Mouse (Mus musculus): ENCODE results near the gene Dnajb5. TPM values are rescaled to one million over a fixed set of nuclear protein-coding genes. Genes with fewer than 3 reads are reported as not detected.
"Not testable (repeated sequence)": the region's sequence is repeated elsewhere in the genome, so short reads cannot be mapped to it uniquely, and the experiment has no call there.

Gene Dnajb5
- polyA plus RNA-seq, 1 experiment from 2014 or later, result 1.2 TPM

- H3K27ac ChIP-seq; ATAC-seq; H3K4me2 ChIP-seq; H3K9me3 ChIP-seq (replicated peaks); H3K4me3 ChIP-seq; H3K27me3 ChIP-seq (replicated peaks); H3K9ac ChIP-seq; H3K4me1 ChIP-seq: not testable (repeated sequence)
- 81% methylated on average over 8 of the region's 8 CpGs for WGBS (ENCODE audit: insufficient replicate concordance)
- H3K36me3 ChIP-seq, result peaks cover 81% of the 10 kb centered on the region
These were observed 30.9 kb downstream of the Dnajb5 start for GRCm38 (mm10) chr4:42980467-42980866.

- Histone ChIP-seq H3K27me3 (replicated peaks) (no peaks in the 10 kb centered on the region), H3K9ac (no peak overlapping the region), H3K9me3 (replicated peaks) (no peaks in the 10 kb centered on the region), H3K4me3 (no peak overlapping the region), H3K4me1 (no peaks in the 10 kb centered on the region), H3K27ac (no peak overlapping the region), H3K36me3 (peaks cover 99% of the 10 kb centered on the region), H3K4me2 (no peak overlapping the region)
- WGBS (ENCODE audit: insufficient replicate concordance), result 78% methylated on average over 1 of the region's 1 CpGs
- no peak for ATAC-seq
These were observed 38.7 kb downstream of the Dnajb5 start for GRCm38 (mm10) chr4:42988296-42988695.

- H3K9ac ChIP-seq, result peak overlapping the region; percentile 98
- H3K27ac ChIP-seq, result peak overlapping the region; percentile 18; the same call in 1 of the 2 replicates
- peak overlapping the region; percentile 76 for H3K4me3 ChIP-seq
- no peak for ATAC-seq
- 73% methylated on average over 2 of the region's 2 CpGs for WGBS (ENCODE audit: insufficient replicate concordance)
- peaks cover 37% of the 10 kb centered on the region for H3K4me1 ChIP-seq
- H3K36me3 ChIP-seq, result peaks cover 54% of the 10 kb centered on the region
- H3K27me3 ChIP-seq (replicated peaks), result no peaks in the 10 kb centered on the region
- no peaks in the 10 kb centered on the region for H3K9me3 ChIP-seq (replicated peaks)
- peak overlapping the region; percentile 83 for H3K4me2 ChIP-seq
These were observed 48.4 kb downstream of the Dnajb5 start for GRCm38 (mm10) chr4:42998022-42998421.

- H3K9ac ChIP-seq, result peak overlapping the region; percentile 98
- H3K4me2 ChIP-seq, result peak overlapping the region; percentile 83
- WGBS (ENCODE audit: insufficient replicate concordance), result under 1% methylated on average over 51 of the region's 51 CpGs
- H3K9me3 ChIP-seq (replicated peaks), result no peaks in the 10 kb centered on the region
- H3K4me1 ChIP-seq, result peaks cover 37% of the 10 kb centered on the region
- peak overlapping the region; percentile 76 for H3K4me3 ChIP-seq
- peaks cover 44% of the 10 kb centered on the region for H3K36me3 ChIP-seq
- H3K27ac ChIP-seq, result peak overlapping the region; percentile 100
- ATAC-seq, result peak; percentile 70
- no peaks in the 10 kb centered on the region for H3K27me3 ChIP-seq (replicated peaks)
These were observed 50.0 kb downstream of the Dnajb5 start for GRCm38 (mm10) chr4:42999451-43000140.

- Histone ChIP-seq H3K9ac (peak within 1 kb of the TSS; percentile 98), H3K4me3 (peak within 1 kb of the TSS; percentile 76), H3K4me1 (peaks cover 37% of the 10 kb centered on the region), H3K4me2 (peak within 1 kb of the TSS; percentile 83), H3K27ac (peak within 1 kb of the TSS; percentile 100), H3K36me3 (peaks cover 43% of the 10 kb centered on the region)
- H3K9me3 ChIP-seq (replicated peaks); H3K27me3 ChIP-seq (replicated peaks): not testable (repeated sequence)
- WGBS (ENCODE audit: insufficient replicate concordance), result 2% methylated on average over 54 of the region's 56 CpGs
- ATAC-seq, result peak; percentile 96
These were observed 50.8 kb downstream of the Dnajb5 start, which contains the start of gene Vcp for GRCm38 (mm10) chr4:43000141-43000986. Gene Vcp, minus strand, starts transcription at chr4:43000507.

- ATAC-seq, result no peak
- H3K4me3 ChIP-seq, result no peak overlapping the region
- H3K4me2 ChIP-seq, result no peak overlapping the region
- no peaks in the 10 kb centered on the region for H3K27me3 ChIP-seq (replicated peaks)
- no peak overlapping the region for H3K9ac ChIP-seq
- H3K4me1 ChIP-seq, result peaks cover 37% of the 10 kb centered on the region
- H3K36me3 ChIP-seq, result peaks cover 37% of the 10 kb centered on the region
- H3K9me3 ChIP-seq (replicated peaks), result no peaks in the 10 kb centered on the region
- peak overlapping the region; percentile 79; the same call in 1 of the 2 replicates for H3K27ac ChIP-seq
- 77% methylated on average over 2 of the region's 2 CpGs for WGBS (ENCODE audit: insufficient replicate concordance)
These were observed 51.7 kb downstream of the Dnajb5 start for GRCm38 (mm10) chr4:43001272-43001671.

GRCm38 (mm10) chr4:43002756-43003439, 53.3 kb downstream of the Dnajb5 start:
- peaks cover 35% of the 10 kb centered on the region for H3K36me3 ChIP-seq
- no peak overlapping the region for H3K4me3 ChIP-seq
- H3K27ac ChIP-seq, result no peak overlapping the region
- H3K4me1 ChIP-seq, result peaks cover 26% of the 10 kb centered on the region
- 74% methylated on average over 12 of the region's 12 CpGs for WGBS (ENCODE audit: insufficient replicate concordance)
- no peaks in the 10 kb centered on the region for H3K9me3 ChIP-seq (replicated peaks)
- H3K27me3 ChIP-seq (replicated peaks), result no peaks in the 10 kb centered on the region
- H3K9ac ChIP-seq, result no peak overlapping the region
- no peak for ATAC-seq
- H3K4me2 ChIP-seq, result no peak overlapping the region

GRCm38 (mm10) chr4:43004951-43005350, 55.3 kb downstream of the Dnajb5 start:
- Histone ChIP-seq H3K9me3 (replicated peaks) (no peaks in the 10 kb centered on the region), H3K9ac (0 out of 2 replicates have a peak overlapping the region, but pooled peaks have one; percentile 0), H3K27ac (no peak overlapping the region), H3K4me3 (no peak overlapping the region), H3K27me3 (replicated peaks) (no peaks in the 10 kb centered on the region), H3K4me2 (no peak overlapping the region), H3K4me1 (peaks cover 29% of the 10 kb centered on the region), H3K36me3 (peaks cover 36% of the 10 kb centered on the region)
- no peak for ATAC-seq
- 87% methylated on average over 3 of the region's 3 CpGs for WGBS (ENCODE audit: insufficient replicate concordance)

GRCm38 (mm10) chr4:43005765-43006164, 56.2 kb downstream of the Dnajb5 start:
- no peak for ATAC-seq
- 39% methylated on average over 2 of the region's 2 CpGs for WGBS (ENCODE audit: insufficient replicate concordance)
- H3K4me3 ChIP-seq, result no peak overlapping the region
- H3K4me1 ChIP-seq, result peaks cover 29% of the 10 kb centered on the region
- H3K4me2 ChIP-seq, result no peak overlapping the region
- H3K27ac ChIP-seq, result no peak overlapping the region
- no peaks in the 10 kb centered on the region for H3K9me3 ChIP-seq (replicated peaks)
- H3K9ac ChIP-seq, result no peak overlapping the region
- peaks cover 36% of the 10 kb centered on the region for H3K36me3 ChIP-seq
- H3K27me3 ChIP-seq (replicated peaks), result no peaks in the 10 kb centered on the region
